Mouse (Mus musculus): ENCODE measurements around the gene Rgs6. TPM values are rescaled to one million over a fixed set of nuclear protein-coding genes. Genes with fewer than 3 reads are reported as not detected.

Gene Rgs6
- total and polyA plus RNA-seq, 3 experiments: not detected

- DNase-seq (ENCODE audit: extremely low read depth): no peak
- Histone ChIP-seq H3K4me1 (ENCODE audit: control insufficient read depth in 1 of 2, insufficient read depth in 2 of 2) (peaks cover 0 to 10% of the 10 kb centered on the region in 2 experiments; a peak in 1 of 4 replicates), H3K36me3 (replicated peaks in 1 of 2; ENCODE audit: control insufficient read depth in 1 of 2, insufficient read depth in 1 of 2, low read length in 1 of 2) (no peaks in the 10 kb centered on the region), H3K9me3 (replicated peaks; ENCODE audit: low read length) (peaks cover 7% of the 10 kb centered on the region), H3K9ac (ENCODE audit: insufficient read depth, low read depth) (no peak overlapping the region), H3K79me2 (replicated peaks; ENCODE audit: control insufficient read depth, extremely low read depth, insufficient read depth, poor library complexity, severe bottlenecking) (no peaks in the 10 kb centered on the region), H3K27ac (ENCODE audit: insufficient read depth, low read depth) (no peak overlapping the region), H3K27me3 (replicated peaks) (no peaks in the 10 kb centered on the region), H3K4me3 (replicated peaks in 1 of 3; ENCODE audit: low read depth in 2 of 3, low read length in 2 of 3, poor library complexity in 1 of 3) (no peak overlapping the region), H3K4me2 (ENCODE audit: insufficient read depth, low read depth, poor library complexity, severe bottlenecking) (no peak overlapping the region)
- dilution Hi-C loops (cut with MboI; ENCODE audit: extremely low pct_ligation_motif_present, extremely low pct_unique_long_range_greater_than_20kb, low sequenced_read_pairs) (no loop called here), in situ Hi-C loops (cut with MboI; ENCODE audit: low pct_ligation_motif_present, low pct_unique_long_range_greater_than_20kb, low sequenced_read_pairs) (no loop called here)
- no peak for TF ChIP-seq JUN (IDR thresholded peaks at IDR 0.05; ENCODE audit: insufficient read depth, low read depth, low read length)
- TF ChIP-seq POLR2A (IDR thresholded peaks at IDR 0.05; ENCODE audit: low read depth, low read length): no peak
- no peak for TF ChIP-seq NRF1 (IDR thresholded peaks at IDR 0.05; ENCODE audit: low read depth, low read length)
- no peak for TF ChIP-seq ETS1 (conservative IDR thresholded peaks at IDR 0.05; ENCODE audit: low read depth, low read length)
- no peak for TF ChIP-seq MAFK (IDR thresholded peaks at IDR 0.05; ENCODE audit: insufficient replicate concordance, low read length)
These were observed 467.6 kb downstream of the Rgs6 start for GRCm38 (mm10) chr12:83055690-83056089.

- Histone ChIP-seq H3K36me3 (replicated peaks in 1 of 2; ENCODE audit: control insufficient read depth in 1 of 2, insufficient read depth in 1 of 2, low read length in 1 of 2) (no peaks in the 10 kb centered on the region), H3K27ac (ENCODE audit: insufficient read depth, low read depth) (no peak overlapping the region), H3K4me1 (ENCODE audit: control insufficient read depth in 1 of 2, insufficient read depth in 2 of 2) (no peaks in the 10 kb centered on the region), H3K79me2 (replicated peaks; ENCODE audit: control insufficient read depth, extremely low read depth, insufficient read depth, poor library complexity, severe bottlenecking) (no peaks in the 10 kb centered on the region), H3K27me3 (replicated peaks) (no peaks in the 10 kb centered on the region), H3K9ac (ENCODE audit: insufficient read depth, low read depth) (no peak overlapping the region), H3K9me3 (replicated peaks; ENCODE audit: low read length) (no peaks in the 10 kb centered on the region), H3K4me3 (replicated peaks in 1 of 3; ENCODE audit: low read depth in 2 of 3, low read length in 2 of 3, poor library complexity in 1 of 3) (no peak overlapping the region), H3K4me2 (ENCODE audit: insufficient read depth, low read depth, poor library complexity, severe bottlenecking) (no peak overlapping the region)
- TF ChIP-seq NRF1 (IDR thresholded peaks at IDR 0.05; ENCODE audit: low read depth, low read length) (no peak), MAZ (IDR thresholded peaks at IDR 0.05; ENCODE audit: low read depth, low read length) (no peak), HCFC1 (IDR thresholded peaks at IDR 0.05; ENCODE audit: low read depth, low read length) (no peak), JUN (IDR thresholded peaks at IDR 0.05; ENCODE audit: insufficient read depth, low read depth, low read length) (no peak), TCF12 (IDR thresholded peaks at IDR 0.05; ENCODE audit: low read depth, low read length) (no peak), MAFK (IDR thresholded peaks at IDR 0.05; ENCODE audit: insufficient replicate concordance, low read length) (no peak), IRF4 (IDR thresholded peaks at IDR 0.05; ENCODE audit: low read depth, low read length) (no peak), ZMIZ1 (IDR thresholded peaks at IDR 0.05; ENCODE audit: low read depth, low read length) (no peak), ZC3H11A (IDR thresholded peaks at IDR 0.05; ENCODE audit: low read depth, low read length) (no peak), KAT2A (IDR thresholded peaks at IDR 0.05; ENCODE audit: insufficient replicate concordance, low read length) (no peak), MXI1 (IDR thresholded peaks at IDR 0.05; ENCODE audit: low read depth, low read length) (no peak), POLR2AphosphoS2 (IDR thresholded peaks at IDR 0.05; ENCODE audit: low read depth, low read length) (no peak), PAX5 (IDR thresholded peaks at IDR 0.05; ENCODE audit: low read length) (no peak), CTCF (conservative IDR thresholded peaks at IDR 0.05 in 1 of 2, IDR thresholded peaks at IDR 0.05 in 1 of 2; ENCODE audit: low read depth in 2 of 2, low read length in 2 of 2) (no peak), JUND (conservative IDR thresholded peaks at IDR 0.05; ENCODE audit: low read depth, low read length) (no peak), RAD21 (IDR thresholded peaks at IDR 0.05; ENCODE audit: low read depth, low read length) (no peak), ZKSCAN1 (IDR thresholded peaks at IDR 0.05; ENCODE audit: borderline replicate concordance, low read depth, low read length) (no peak)
- in situ Hi-C loops (cut with MboI; ENCODE audit: low pct_ligation_motif_present, low pct_unique_long_range_greater_than_20kb, low sequenced_read_pairs): no loop called here
- no peak for DNase-seq (ENCODE audit: extremely low read depth)
- dilution Hi-C loops (cut with MboI; ENCODE audit: extremely low pct_ligation_motif_present, extremely low pct_unique_long_range_greater_than_20kb, low sequenced_read_pairs): no loop called here
These were observed 478.3 kb downstream of the Rgs6 start for GRCm38 (mm10) chr12:83066426-83066825.
